Mouse (Mus musculus): Measurements from ENCODE around the gene Nol3.
A peak's percentile ranks its signal among the peaks of the same experiment; 100 is the strongest.
"Not testable (repeated sequence)": the region's sequence is repeated elsewhere in the genome, so short reads cannot be mapped to it uniquely, and the experiment has no call there.

Nol3 gene

DNA sequence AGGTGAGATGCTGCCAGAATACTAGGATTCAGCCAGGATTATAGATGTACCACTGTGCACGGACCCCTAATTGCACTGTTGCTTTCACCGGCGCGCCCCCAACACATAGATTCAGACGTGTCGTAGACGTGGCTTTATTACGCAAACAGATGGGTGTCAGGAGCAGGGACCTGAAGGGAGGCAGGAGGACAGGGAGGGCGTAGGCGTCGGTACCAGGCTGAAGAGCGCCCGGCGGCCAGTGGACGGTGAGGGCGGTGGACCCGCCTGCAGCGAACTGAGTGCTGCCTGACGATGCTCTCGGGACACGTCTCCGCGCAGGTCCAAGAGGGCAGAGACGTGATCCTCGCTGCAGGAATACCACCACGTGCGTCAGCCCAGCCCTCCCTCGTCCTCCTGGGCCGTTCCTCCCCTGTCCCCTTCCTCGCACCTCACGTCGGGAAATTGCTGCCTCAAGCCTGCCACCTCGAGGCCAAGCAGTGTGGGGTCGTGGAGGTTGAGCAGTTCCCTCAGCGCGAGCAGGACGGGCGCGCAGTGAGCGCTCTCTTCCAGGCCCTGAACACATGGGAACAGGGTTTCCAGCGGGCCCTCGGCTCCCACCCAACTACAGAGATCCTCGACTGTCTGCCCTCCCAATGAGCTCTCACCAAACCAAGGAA is 14.0 kb downstream of the Nol3 start, which contains the start of gene 4931428F04Rik:
Gene 4931428F04Rik (minus strand): TSS at position 60 of the 656 bp plus-strand sequence.
- DNase-seq: peak; percentile 93

DNA sequence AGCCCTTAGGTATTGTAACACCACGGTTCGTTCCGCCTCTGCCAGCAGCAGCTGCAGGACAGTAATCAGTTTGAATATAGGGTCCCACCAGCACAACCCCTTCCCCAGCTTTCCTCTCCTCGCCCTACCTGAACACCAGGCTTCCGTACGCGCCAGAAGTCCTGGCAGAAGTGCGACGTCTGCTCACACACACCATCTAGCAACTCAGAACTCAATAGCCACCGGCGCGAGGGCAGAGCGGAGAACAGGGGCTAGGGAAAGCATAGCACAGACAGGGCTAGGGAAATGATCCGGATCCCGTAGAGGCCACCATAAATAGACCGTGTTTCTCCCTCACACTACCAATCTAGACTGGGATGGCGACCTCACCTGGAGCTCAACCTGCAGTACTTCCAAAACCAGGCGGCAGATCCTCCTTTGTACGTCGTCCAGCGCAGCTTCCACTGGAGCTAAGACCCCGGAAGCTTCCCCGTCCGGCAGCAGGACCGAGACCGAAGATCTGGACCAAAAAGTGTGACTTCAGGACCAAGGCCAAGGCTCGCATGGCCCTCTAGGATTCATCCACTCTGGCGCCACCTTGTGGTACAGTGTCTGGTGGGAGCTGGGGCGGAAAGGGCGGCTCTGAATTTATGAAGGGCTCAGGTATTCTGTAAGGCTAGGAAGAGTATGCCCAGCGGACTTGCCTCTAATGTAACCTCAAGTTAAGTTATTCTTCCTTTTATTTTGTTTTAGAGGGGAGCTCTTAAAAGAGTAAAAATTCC is 14.8 kb downstream of the Nol3 start:
- peak; percentile 98 for DNase-seq

DNA sequence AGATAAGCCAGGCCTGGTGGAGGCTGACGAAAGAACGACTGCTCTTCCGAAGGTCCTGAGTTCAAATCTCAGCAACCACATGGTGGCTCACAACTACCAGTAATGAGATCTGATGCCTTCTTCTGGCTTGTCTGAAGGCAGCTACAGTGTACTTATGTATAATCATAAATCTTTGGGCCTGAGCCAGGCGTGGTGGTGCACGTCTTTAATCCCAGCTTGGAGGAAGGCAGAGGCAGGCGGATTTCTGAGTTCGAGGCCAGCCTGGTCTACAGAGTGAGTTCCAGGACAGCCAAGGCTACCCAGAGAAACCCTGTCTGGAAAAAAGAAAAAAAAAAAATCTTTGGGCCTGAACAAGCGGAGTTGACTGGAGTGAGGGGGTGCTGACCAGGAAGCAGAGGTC is 15.4 kb downstream of the Nol3 start:
- DNase-seq: not testable (repeated sequence)

DNA sequence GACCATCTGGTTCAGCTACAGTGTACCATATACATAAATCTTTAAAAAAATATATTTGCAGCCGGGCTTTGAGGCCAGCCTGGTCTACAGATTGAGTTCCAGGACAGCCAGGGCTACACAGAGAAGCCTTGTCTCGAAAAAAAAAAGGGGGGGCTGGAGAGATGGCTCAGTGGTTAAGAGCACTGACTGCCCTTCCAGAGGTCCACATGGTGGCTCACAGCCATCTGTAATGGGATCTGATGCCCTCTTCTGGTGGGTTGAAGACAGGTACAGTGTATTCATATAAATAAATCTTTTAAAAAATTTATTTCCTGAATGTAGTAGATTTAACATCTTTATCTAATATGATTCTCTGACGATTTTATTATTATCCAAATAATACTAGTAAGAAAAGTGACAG is 15.9 kb downstream of the Nol3 start:
- DNase-seq: not testable (repeated sequence)

DNA sequence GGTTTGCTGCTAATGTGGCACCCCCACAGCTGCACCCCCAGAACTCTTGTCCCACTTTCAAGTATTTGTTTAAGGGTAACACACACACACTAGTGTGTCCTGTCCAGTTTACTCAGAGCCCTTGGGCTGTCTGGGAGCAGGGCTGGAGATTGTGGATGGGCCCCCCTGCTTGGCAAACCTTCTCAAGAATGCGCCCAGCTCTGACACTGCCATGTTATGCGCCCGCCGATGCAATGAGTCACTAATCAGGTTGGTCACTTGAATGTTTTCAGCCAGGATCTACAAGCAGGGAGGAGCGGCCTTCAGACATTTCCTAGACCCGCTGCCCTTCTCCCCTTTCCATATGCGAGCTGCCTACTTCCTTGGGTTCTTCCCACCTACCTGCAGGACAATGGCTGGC is 16.5 kb downstream of the Nol3 start:
- DNase-seq: no peak

DNA sequence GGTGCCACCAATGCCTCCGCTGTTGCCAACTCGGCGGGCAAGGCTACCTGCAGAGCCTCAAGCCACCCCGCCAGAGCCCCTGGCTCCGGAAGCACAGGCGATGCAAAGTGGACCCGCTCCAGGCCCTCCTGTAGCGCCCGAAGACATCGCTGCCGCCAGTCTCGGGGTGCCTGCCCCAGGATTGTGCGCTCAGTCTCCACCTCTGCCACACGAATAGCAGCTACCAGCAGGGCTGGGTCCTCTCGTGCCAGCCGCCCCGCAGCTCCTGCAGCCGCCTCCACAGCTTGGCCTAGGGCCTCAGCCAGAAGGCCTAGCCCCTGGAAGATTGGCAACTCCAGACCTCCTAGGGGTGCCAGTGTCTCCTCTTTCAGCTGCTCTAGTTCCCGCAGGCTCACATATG is 17.5 kb downstream of the Nol3 start:
- peak; percentile 90 for DNase-seq

DNA sequence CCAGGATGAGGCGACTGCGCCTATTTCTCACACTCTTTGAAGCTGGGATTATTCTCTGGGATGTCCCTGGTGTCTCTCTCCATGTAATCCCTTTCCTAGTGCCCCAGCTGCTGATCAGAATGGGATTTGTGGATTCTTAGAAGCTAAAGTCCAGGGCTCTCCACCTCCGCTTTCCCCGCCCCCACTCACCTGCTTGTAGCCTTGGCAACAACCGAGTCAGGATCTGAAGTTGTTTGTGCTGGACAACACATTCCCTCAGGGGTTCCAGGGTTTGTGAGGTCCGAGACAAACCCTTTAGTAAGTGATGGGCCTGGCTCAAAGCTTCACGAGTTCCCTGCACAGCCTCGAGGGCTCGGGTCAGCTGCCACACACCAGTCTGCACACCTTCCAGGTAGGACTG is 18.8 kb downstream of the Nol3 start:
- no peak for DNase-seq

DNA sequence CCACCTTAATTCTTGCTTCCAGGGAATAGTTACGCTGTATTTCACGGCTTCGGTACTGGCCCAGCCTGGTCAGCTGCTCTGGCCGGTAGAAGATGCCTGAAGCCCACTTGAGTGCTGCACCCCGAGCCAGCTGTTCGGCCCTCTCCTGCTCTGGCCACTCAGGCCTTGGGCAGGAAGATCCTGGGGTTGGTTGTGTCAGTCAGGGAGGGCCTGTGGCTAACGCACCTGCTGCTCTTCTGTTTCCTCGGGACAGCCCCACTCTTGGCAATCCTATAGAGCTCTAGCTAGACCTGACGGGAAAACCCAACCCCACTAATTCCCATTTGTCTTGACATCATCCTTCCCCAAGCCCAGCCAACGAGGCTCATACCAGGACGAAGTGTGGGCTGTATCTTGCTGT is 19.3 kb downstream of the Nol3 start:
- peak; percentile 94 for DNase-seq

DNA sequence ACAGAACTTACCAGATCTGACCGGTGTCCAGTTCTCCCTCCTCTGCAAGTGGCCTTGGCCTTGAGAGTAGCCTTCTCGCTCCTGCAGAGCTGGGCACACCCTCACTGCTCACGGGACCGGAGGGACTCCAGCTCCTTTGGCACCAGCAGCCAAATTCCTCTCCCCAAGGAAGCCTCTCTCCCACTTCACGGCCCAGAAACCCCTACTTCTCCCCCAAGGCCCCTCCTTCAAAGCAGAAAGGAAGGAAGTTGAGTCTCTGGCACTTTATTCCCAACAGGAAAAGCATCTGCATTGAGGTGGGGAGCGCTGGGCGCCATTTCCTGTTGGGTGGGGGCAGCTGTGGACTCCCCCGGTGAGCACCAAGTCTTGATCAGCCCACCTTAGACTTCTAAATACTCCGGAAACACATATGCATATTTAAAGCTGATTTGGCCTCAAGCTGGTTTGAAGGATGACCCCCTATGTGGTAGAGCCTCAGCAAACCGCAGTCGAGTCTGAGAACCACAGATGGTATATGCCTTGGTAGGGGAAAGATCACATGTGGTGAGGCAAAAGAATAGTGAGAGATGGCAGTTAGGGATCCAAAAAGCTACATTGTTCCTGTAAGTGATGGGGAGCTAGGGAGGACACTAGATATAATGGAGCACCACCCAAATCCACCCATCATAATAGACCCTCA is 20.1 kb downstream of the Nol3 start, which contains the start of gene Exoc3l:
Gene Exoc3l (minus strand): TSS at position 207 of the 679 bp plus-strand sequence.
- peak; percentile 95 for DNase-seq

DNA sequence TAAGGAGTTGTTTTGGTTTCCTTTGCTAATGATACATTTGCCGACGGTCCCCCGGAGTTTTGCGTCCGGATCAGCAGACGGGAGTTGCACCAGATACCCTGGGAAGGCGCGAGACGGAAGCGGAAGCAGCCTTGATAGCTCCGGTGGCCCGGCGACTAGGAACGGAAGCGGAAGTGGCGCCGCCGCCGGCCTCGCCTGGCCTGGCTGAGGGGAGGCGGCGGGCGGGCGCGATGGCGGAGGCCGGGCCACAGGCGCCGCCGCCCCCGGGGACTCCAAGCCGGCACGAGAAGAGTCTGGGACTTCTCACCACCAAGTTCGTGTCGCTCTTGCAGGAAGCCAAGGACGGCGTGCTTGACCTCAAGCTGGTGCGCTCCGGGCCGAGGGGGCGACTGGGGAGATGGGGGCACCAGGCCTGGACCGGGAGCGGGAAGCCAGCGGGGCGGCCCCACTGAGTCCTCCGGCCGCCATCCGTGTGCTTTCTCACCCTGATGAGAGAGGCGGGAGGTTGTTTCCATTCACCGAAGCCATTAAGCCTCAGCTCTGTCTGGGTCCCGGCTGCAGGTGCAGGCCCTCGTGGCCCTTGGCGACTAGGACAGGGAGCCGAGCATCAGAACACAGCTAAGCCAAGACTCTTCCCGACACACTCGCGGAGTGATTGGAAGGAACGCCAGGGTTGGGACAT is 21.7 kb downstream of the Nol3 start, which contains the start of gene E2f4:
Gene E2f4 (plus strand): TSS at position 153 of the 682 bp plus-strand sequence.
- peak; percentile 99 for DNase-seq

DNA sequence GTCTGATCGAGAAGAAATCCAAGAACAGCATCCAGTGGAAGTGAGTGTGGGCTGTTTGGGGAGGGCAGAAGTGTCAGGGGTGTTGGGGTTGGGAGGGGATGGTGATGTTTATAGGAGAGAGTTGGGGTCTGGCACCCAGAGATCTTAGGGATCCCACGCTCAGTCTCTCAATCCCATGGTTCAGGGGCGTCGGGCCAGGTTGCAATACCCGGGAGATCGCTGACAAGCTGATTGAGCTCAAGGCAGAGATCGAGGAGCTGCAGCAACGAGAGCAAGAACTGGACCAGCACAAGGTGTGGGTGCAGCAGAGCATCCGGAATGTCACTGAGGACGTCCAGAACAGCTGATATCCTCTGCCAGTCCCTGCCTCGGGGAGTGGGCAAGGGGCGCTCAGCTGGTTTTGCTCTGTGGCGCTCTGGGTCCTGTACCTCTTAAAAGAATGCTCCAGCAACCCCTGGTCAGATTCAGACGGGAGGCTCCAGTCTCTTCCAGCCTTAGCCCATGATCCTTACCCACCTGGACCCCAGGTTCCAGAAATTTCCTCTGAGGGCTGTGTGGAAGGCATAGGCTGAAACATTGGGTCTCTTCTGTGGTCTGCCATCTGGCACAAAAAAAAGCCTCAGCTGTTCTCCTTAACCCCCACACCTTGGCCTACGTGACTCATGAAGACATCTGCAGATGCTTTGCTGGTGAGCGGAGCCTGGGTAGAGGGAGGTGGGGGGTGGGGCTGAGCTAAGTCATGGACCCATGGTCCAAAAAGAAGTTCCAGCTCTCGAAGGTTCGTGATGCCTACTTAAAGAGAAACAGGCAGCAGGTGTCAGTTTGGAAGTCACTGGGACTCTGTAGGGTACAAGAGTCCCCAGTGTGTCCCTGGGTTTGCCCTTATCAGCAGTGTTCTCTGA is 22.7 kb downstream of the Nol3 start:
- peak; percentile 92 for DNase-seq

DNA sequence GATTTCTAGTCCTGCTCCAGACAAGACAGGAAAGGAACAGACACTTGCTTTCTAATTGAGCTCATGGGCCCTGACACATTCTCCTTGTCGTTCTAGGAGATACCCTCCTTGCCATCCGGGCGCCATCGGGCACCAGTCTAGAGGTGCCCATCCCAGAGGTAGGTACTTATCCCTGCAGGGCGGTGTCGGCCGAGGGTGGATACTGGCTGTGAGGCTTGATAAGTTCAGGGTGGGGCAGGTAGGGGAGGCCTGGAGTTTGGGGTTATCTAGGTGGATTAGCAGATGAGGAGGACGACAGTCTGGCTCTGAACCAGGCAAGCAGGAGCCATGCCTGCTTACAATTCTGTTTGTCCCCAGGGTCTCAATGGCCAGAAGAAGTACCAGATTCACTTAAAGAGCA is 24.0 kb downstream of the Nol3 start:
- peak; percentile 92 for DNase-seq

DNA sequence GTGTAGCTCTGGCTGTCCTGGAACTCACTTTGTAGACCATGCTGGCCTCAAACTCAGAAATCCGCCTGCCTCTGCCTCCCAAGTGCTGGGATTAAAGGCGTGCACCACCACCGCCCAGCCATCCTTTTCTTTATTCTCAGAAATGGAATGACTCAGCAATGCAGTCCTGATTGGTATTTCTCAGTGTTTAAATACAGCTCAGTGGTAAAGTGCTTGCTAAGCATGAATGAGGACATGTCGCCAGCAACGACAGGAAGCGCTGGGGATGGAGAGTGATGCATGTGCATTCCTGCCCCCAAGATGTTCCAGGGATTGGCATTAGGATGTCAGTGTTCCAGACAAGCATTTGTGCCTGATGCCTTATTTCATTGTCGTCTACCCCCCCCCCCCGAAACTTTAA is 27.5 kb downstream of the Nol3 start:
- DNase-seq: no peak

DNA sequence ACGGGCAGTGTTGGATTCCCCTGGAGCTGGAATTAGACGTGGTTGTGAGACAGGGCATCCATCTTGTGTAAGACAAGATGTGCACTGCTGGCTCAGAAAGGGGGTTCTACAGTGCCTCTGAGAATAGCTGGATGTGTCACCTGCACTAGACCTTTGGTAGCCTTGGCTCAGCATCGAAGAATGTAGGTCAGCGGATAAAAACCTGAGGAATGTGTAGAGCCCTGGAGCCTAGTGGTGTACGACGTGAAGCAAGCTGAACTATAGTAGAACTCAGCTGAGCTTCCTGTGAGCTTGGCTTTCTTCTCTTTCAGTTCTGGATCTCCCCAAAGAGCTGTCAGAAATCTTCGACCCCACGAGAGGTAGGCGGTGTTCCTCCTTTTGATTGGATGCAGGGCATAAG is 27.9 kb downstream of the Nol3 start:
- no peak for DNase-seq

DNA sequence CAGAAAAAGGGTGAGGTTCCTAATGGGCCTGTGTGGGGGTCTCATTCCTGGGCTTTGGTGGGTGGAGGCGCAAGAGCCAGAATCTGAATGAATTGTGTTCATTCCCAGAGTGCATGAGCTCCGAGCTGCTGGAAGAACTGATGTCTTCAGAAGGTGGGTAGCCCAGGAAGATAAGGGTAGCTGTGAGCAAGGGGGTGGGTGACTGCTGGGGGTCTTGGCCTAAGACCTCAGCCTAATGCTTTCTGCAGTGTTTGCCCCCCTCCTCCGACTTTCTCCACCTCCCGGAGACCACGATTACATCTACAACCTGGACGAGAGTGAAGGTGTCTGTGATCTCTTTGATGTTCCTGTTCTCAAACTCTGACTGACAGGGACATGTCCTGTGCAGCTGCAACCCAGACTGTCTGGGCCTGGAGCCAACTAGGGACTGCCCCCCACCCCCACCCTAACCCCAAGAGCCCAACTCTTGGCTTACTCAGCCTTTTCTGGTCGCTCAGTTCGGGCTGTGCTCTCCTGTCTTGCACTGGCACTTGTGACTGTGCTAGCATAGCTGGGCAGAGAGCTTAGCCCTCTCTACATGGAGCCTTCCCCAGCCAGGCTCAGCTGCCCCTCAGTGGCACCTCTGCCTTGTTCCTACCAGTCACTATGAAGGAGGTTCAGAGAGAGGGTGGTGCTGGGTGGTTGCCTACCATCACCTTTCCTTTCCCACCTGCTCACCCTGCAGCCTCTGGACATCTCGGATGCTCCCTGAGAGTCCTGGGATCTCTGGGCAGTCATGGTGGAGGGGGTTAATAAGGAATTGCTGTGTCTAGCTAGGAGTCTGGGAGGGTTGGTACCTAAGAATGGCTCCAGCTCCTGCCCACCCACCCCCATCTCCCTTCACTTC is 28.6 kb downstream of the Nol3 start:
- no peak for DNase-seq

DNA sequence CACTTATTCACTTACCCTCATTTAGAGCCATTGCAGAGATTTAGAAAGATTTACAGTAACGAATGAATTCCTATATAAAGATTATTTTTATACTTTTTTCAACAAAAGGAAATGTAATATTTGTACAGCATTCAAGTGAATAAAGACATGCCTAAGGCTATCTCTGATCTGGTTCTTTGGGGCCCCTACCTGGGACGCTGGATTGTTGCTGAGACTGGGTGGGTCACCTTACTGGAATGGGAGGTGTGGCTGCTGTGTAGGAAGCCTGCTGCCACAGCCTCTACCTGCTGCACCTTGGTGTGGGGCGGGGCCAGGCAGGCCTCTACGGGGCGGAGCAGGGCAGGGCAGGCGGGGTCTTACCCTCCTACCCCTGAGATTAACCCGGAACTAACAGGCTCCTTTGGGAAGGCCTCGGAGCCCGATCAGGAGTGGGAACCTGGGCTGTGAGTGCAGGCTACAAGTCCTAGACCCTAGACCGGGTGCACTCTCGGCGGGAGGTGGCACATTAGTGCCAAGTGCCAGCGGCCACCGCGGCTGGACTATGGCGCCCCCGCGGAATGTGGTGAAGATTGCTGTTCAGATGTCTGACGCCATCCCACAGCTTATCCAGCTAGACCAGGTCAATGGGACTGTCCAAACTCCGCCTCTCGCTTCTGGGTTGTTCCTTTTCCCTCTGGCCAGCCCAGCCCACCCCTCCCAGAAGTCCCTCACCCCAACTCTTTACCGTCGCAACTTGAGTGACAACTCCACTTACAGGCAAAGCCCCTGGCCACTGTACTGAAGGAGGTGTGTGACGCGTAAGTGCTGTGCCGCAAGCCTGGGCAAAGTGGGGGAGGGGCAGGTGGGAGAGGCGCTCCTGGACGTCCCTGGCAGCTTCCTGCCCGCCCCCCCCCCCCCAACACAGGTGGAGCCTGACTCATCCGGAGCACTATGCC is 29.5 kb downstream of the Nol3 start, which contains the start of gene Elmo3:
Gene Elmo3 (plus strand): TSS at position 391 of the 935 bp plus-strand sequence.
- peak; percentile 94 for DNase-seq

DNA sequence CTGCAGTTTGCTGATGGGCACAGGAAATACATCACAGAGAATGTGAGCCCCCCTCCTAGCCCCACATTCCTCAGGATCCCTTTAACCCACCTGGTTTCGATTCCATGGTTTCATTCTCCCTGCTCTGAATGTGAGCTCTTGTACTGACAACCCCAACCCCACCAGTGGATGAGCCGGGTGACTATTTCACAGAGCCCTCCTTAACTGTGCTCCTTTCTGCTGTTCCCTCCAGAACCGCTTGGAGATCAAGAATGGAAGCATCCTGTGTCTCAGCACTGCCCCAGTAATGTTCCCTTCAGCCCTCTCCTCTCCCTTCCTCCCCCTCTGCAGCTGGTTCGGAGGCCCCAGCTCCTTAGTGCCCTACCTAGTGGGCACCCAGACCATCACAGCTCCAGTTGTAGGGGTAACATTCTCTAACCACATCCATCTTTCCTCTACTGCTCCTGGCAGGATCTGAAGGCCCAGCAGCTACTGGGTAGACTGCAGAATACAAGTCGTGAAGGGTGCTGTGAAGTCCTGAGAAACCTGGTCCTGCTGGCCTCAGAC is 30.3 kb downstream of the Nol3 start:
- DNase-seq: no peak

DNA sequence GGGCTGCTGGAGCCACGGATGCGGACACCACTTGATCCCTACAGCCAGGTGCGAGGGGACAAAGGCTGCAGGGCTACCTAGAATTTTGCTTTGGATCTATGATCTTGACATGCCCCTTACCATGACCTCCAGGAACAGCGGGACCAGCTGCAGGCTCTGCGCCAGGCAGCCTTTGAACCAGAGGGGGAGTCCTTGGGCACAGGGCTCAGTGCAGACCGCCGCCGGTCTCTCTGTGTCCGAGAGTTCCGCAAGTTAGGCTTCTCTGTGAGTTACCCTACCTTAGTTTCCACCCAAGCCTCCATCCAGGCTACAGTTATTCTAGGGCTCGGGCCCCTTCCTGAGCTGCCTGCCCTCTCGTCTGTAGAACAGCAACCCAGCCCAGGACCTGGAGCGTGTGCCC is 31.7 kb downstream of the Nol3 start:
- no peak for DNase-seq

DNA sequence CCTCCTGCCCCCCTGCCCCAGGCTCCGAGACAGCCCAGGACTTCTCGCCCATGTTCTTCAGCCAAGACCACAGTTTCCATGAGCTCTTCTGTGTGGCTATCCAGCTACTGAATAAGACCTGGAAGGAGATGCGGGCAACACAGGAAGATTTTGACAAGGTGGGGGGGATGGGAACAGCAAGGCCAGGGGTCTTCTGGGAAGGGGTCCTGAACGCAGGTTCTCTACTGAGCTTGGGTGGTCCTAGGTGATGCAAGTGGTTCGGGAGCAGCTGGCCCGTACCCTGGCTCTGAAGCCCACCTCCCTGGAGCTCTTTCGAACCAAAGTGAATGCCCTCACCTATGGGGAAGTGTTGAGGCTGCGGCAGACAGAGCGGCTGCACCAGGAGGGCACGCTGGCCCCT is 32.5 kb downstream of the Nol3 start:
- peak; percentile 88 for DNase-seq
